Mouse (Mus musculus) MN1 (cell line): ENCODE results near the gene Pdzrn3.

Experiments
- DNase-seq: peaks from one replicate; pipeline ENCODE4 v3.0.0-alpha.2; 2016; ENCODE audit warnings: low spot score

Gene Pdzrn3

DNA sequence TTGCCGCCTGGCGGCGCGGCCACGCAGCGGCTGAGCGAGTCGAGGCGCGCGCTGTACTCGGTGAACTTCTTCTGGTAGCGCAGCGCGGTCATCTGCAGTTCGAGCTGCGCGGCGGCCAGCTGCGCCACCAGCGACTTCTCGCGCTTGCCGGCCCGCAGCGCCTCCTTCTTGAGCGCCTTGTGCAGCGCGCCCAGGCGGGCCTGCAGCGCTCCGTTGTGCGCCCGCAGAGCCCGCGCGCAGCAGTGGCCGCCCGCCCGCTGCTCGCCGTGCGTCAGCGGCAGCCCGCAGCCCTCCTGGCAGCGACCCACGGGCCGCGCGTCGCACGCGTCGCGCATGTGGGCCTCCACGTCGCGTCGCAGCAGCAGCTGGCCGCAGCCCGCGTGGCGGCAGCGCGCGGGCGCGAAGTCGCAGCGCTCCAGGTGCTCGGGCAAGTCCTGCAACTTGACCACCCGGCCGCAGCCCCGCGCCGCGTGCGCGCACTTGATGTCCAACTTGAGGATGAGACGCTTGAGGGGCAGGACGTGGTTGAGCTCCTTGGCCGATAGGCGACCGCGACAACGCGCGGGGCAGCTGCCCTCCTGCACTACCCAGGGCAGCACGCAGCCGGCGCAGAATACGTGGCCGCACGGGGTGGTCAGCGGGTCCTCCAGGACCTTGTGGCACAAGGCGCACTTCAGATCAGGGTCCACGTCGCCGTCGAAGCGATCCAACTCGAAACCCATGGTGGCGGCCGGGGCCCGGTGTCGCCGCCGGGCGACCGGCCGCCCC lies at the start of gene Pdzrn3:
Pdzrn3 (minus strand) TSS at position 731 of the 768 bp plus-strand sequence.
- no peak for DNase-seq

DNA sequence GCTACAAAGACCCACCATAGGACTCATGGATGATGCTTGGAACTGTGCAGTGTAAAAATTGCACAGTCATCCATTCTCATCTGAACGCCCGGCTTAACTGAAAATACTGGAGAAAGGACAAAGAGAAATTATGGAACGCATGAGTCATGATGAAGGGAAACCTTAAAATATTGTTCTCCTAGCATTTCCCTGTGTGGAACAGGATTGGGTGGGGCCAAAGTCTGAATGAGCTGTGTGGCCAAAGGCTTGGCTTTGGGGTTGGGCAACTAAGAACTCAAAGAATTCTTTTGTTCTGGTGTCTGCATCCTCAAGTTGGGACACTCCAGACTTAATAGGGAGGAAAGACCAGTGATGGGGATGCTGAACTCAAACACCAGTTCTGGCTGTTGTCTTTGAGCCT lies 49.6 kb upstream of the Pdzrn3 start:
- DNase-seq: no peak

DNA sequence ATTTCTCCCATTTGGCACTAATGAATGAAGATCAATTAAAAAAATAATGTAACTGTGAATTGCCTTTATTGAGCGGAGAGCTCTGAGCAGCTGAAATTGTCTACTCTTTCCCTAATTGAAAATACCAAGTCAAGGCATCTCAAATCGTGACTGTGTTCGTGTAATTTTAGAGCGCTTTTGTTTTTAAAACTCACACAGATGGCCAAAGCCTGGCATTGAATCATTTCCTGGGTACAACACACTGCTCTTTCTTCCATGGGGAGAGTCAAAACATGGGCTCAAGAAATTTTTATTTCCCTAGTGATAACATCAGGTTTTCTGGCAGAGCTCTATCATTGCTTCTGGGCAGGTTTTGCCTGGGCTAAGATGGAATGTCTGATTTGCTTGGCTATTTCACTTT lies 48.6 kb upstream of the Pdzrn3 start:
- DNase-seq: no peak

DNA sequence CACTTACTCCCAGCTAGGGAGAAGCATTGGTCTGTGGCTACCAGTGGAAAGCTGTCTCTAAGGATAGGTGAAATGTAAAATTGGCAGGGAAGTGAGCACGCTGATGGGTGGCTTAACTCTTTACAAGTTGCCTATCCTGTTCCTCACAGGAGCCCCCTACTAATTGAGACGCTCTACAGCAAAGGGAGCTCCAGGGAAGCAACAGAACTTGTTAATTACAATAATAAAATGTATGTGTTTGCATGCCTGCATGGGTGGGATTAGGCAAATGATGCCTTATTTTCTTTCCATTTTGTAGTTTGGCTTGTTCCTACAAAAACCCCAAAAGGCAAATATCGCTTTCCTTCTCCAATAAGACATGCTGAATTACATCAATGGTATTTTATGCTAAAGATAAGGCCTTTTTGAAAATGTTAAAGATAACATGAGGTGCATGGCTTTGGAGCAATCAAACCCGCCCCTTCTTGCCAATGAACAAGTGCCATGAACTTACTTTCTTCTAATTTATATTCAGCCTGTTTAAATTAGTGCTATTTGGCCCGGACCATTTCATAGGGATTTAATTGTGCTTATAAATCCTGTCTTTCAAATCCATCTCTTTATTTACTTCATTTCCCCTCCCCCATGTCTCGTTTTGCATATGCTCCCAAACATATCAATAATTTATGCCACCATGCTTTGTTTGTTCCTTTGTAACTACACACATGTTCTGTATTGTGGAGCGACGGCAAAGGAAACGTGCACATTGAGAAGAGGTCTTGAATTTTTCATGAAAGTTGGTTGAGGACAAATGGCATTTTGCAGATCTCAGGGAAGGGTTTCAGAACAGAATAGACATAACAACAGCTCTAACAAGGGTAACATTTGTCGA lies 44.6 kb upstream of the Pdzrn3 start:
- DNase-seq: no peak

DNA sequence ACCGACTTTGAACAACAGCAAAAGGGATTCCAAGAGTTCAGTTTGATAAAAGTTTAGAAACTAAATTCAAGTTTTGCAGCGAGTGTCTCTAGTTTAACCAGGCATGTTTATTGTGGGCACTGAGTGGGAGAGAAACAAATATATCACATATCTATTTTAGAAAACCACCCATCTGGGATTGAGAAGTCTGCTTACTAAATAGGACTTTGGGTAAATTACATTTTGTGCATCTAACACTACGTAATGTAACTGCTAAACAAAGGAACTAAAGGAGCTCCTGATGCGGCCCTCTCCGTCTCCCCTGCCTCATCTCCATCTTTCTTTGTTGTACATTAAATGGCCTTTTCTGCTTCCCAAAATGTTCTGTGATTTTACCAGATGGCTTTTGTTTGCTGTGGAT lies 40.5 kb upstream of the Pdzrn3 start:
- DNase-seq: no peak

DNA sequence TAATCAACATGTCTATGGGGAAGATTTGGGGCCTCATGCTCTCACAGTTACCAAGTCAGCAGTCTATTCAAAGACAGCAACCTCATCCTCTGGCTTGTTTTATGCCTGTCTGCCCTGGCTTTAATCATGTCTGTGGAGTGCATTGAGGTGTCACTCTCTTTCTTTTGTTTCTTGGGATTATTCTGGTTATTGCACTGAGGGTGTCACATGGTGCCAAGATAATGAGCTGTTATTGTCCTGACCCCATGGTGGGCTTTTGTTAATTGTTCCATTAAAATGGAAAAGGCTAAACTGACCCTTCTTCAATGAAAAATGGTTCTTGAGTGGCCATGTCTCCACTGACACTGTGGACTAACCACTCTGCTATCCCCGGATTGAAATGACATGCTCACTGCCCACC lies 34.0 kb upstream of the Pdzrn3 start:
- no peak for DNase-seq

DNA sequence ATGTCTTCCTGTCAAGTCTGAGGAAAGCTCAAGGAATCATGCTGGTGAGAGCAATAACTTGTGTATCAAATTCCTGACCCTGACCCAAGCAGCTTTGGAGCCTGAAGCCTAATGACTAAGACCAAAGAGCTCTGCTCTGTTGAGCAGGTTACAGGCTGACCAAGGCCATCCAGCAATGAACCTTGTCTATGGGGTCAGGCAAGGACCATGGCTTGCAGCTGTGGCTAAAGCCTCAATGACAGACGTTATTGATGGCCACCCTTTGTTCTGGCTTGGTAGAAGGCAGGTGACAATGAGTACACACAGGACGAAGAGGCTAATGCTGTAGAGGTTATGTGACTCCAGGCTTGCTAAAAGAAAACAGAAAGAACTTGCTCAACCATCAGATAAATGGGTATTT lies 33.4 kb upstream of the Pdzrn3 start:
- DNase-seq: no peak

DNA sequence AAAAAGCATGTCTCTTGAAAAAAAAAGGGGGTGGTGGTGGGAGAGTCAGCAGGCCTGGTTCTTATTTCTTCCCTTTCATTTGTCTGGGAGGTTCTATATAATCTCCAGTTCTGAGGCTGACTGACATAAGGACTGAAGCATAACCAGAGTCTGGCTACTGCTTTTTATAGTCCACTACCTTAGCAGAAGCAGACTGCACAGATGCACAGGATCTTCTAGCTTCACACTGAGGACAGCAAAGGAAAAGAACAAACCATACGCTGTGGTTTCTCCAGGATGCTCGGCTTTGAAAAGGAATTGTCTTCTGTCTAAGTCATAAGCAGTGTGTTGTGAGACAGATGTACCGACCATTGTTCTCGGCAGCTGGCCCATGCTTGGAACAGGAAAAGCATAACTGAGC lies 19.0 kb upstream of the Pdzrn3 start:
- no peak for DNase-seq

DNA sequence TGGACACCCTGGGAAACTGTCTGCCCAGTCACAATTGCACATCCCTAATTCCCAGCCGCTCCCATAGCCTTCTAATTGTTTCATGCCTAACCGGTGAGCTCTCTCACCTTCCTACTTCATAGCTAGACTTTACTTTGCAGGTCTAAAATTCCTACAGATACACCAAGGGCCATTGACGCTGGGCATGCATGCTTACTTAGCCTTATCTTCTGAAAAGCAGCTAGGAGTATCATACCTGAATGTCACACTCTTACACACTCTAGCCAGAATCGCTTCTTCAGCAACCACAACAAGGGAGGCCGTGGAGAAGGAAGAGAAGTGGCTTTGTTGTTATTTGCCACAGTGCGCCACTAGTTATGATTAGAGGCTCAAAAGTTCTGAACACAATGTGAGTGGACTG lies 18.2 kb upstream of the Pdzrn3 start:
- no peak for DNase-seq

DNA sequence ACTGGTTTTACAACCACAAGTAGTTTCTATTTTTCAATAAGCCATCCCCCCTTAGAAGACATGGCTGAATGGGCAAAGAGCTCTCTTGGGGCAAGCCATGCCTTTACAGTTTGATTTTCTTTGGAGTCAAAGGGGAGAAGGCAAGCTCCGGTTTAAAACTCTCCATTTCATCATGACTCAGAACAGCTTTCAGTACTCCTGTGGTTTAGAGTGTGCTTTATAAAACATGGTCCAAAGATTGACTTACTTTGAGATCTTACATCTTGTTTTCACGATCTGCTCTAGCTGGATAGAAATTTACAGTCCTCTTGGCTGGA lies 15.1 kb upstream of the Pdzrn3 start:
- DNase-seq: no peak

DNA sequence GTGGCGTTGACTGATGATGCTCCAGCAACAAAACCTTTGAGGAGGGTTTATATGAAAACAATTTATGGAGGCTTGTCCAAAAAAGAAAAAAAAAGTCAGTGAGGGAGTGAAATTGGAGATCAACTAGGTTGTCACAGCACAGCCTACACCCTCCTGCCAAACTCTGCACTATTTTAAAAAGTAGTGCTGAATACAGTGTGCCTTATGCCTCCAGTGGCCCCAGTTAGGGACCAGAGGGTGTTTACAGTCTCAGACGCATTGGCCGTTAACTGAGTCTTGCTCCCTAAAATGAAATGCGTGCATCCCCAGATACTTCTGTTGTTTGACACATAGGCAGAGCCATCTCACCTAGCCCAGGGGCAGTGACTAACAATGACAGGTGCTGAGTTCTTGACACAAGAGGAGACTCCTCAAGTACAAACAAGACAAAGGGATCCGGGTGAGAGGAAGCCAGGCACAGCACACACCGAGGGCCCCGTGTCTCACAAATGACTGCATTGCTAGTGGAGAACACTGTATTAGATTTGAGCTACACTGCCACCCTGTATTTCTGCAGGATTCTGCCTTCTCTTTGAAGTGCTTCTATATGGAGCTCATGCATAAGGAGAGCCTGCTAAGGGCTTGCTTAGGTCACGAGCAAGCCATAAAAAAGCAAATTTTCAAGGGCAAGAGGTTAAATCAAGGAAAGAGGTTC lies 14.6 kb upstream of the Pdzrn3 start:
- DNase-seq: no peak

DNA sequence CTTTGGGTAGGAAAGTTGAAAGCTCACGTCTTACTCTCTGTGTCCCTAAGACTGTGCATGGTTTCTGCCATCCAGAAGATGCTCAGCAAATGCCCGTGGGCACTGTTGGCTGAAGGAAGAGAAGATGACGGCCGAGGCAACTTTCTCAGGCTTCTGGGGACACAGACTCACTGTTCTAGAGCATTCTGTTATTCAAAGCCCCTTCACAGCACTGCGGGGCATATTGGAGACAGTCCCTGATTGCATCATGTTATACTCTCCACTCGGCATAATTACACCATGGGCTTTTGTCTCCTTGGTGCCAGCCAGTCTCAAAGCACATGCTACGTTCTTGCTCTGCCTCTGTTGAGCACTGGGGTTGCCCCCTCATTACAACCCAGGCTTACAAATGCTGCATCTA lies 7.8 kb upstream of the Pdzrn3 start:
- DNase-seq: no peak

DNA sequence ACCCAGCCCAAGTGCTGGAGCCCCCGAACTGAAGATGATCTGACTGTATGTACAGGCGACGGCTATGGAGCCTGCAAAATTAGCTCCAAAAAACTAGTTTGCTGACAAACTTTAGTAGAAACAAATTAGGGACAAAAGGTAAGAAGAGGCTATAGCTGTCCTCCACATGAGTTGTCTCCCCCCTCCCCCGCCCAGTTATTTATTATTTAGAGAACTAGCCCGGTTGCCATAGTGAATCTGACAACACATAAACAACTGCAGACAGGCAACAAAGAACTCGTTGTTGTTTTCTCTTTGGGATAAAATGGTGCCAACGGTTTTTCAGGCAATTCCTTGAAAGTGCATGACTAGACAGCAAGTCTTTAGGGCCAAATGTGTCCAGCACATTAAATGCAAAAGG lies 7.3 kb upstream of the Pdzrn3 start:
- no peak for DNase-seq

DNA sequence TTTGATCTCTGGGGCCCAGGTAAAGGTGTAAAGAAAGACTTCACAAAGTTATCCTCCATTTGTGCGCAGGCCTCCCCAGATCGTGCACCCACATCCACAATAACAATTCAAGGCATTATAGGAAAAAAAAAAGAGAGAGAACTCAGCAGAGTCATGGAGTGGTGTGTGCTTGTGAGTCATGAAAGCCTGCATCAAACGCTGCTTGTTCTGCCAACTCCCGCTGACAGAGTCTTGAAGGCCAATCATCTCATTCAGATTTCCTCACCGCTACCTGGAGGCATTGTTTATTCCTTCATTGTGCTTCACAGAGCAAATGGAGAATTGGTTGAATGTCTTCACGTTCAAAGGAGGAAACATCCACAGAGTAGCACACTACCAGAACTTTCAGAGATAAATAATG lies 6.8 kb upstream of the Pdzrn3 start:
- DNase-seq: no peak

DNA sequence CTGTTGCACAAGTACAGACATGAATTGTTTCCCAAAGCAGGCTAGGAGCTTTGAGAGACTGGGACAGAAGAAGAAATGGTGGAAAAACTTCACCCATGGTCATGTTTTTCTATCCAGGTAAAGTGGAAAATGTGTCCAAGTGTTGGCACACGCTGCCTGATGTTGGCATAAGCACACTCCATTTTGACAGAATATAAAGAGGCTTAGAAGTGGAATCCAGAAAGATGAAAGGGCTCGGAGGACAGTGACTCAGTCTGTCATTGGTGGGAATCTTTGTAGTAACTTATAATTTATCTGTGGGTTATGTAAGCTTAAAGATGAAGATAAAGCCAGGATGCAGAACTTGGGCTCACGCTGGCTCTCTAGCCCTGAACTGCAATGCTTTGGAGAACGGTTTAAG lies 5.2 kb upstream of the Pdzrn3 start:
- no peak for DNase-seq

DNA sequence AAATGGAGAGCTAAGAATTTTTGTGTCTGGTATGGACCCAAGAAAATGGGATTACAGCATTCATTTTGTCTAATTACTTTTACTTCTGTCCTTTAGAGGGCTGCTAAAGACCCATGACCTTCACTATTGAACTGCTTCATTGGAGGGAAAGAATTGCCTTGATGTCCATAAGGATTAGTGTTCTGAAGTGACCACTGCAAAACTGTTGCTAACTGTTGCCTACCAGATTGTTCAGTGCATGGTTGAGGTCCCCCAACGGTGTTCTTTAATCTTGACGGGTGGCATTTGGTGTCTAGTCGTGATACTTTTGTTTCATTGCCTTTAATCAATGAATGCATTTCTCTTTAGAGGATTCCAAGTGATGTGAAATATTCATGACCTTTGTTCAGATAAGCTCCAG lies 1.8 kb upstream of the Pdzrn3 start:
- DNase-seq: no peak

DNA sequence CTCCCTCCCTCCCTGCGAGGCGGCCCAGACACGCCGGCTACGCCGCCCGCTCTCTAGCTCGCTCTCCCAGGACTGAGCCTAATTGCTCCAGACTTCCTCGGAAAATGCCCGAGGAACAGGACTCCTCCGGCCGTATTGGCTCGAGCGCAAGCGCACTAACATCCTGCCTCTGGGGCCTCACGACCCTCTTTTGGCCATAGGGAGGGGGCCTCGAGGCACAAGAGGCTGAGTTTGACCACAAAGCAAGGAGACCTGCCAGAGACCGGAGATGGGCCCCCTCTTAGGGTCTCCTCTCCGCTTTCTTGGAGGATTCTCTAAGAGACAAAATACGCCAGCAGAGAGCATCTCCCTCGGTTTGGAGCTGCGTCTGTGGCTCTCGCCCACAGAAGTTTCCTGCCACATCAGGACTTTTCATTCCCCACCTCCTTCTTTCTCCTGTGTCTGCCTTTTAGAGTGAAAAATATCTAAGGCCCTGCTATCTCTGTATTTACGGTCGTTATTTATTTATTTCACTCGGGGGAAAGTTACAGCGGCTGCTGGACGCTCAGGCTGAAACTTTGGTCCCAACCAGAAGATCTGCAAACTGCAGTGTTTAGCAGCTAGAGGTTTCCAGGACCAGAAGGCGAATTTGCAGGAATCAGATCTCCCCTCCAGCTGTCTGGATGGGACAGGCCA lies 375 bp upstream of the Pdzrn3 start:
- no peak for DNase-seq

DNA sequence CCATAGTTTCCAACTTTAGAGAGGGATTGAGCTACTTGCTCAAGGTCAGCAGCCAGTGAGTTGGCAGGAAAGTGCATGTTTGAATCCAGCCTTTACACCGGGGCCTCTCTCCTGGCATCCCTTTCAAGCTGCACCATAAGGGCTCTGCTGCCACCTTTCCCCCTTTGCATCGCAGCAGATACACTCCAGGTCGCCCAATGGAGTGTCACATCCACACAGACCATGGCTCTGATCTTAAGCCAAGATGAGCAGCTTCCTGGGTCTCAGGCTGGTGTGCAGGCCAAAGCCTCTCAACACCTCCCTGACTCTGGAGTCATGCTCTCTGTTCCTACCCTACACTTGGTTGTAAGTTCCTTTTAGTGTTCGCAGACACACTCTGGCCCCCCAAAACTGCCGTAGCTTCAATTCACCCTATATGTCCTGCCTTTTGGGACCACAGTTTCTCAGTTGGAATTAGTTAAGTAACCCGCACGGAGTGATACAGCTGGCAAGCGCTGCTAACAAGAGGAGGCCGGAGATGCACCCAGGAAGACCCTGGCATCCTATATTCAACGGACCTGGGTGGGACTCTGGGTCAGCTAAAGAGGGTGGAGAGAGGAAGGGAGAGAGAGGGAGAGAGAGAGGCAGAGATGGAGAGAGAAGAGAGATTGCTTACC lies 1.1 kb downstream of the Pdzrn3 start:
- DNase-seq: no peak

DNA sequence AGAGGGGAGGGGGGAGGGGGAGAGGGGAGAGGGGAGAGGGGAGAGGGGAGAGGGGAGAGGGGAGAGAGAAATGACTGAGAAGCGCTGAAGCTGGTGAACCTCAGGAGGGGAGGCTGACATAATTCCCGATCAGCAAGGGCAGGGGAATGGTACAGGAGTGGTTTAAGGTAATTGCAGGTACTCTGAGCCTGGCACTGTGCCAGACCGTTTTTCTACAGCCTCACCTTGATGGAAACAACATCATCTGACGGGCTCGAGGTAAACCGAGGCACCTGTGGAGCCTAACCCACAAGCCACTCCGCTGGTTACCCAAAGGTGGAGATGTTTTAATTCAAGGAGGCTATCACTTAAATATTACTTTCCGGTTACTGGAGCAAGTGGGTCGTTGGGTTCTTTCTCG lies 1.6 kb downstream of the Pdzrn3 start:
- DNase-seq: no peak

DNA sequence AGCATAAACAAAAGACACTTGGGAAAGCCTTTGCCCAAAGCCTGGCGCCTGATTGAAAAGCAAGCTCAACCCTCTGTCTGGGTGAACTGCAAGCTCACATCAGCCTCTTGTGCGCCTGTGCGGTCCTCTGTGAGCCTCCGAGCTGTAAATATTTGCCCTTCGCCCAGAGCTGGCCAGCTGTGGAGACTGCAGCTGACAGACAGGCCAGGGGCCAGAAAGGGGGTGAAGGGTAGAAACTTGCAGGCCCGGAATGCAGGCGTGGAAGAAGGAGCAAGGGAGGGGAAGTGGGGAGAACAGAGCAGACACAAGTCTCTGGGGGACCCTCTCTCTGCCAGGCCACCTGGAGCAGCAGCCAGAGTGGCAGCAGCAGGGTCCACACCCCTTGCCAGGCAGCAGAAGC lies 3.0 kb downstream of the Pdzrn3 start:
- DNase-seq: no peak

DNA sequence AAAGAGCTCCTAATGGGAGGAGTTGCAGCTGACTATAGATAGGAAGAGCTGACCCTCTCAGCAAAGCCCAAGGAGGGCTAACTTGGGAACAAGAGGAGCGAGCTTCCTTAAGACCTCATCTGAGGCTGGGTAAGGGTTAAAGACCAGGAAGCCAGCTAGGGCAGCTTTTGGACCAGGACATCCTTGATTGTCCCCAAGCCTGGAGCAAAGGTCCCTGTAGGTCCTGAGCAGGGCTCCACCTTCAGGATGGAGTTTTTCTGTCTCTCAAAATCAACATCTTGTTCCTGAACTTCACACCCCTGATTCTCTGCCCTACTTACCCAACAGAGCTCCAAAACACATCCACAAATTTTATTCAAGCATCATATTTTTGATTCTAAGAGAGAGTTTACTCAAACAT lies 3.5 kb downstream of the Pdzrn3 start:
- DNase-seq: no peak

DNA sequence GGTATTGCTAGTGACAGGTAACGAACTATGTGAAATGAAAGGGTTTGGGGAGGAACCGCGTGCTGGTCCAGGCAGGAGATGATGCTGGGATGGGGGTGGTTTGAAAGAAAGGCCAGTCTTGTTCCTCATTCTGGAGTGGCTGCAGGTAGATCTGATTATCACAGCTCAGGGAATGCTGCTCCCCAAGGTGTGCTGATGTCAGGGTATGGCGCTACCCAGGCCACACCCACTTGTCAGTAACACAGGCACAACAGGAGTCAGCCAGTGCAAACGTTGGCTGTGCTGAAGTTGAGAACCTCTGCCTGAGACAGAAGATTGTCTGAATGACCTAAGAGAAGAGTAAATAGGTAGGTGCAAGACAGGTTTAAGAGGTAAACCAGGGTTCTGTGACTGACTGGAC lies 4.7 kb downstream of the Pdzrn3 start:
- no peak for DNase-seq
